Comparison of ENCODE assay signal across 9 mouse cellular contexts in genomic region chr12:82415690-82416364, GRCm38 (mm10).
DNase-seq lines count a peak whose midpoint lies in the region; ATAC-seq lines count a peak whose summit lies in the region.
"Had no signal": no experiment of that assay in that cellular context is flagged by ENCODE, and none has a peak within 500 bp of the region (broad histone marks: within the 10 kb centered on the region; RNA-seq: fewer than 3 reads in every experiment).

No protein-coding gene starts in this region.

- 80% methylated on average over 4 of the region's 4 CpGs for WGBS in neural tube, embryonic 15.5 days

- ATAC-seq in neural tube, embryonic 15.5 days (ENCODE audit: low FRiP score): no peak
- no peak for ATAC-seq in megakaryocyte-erythroid progenitor cell, adult 5-6 weeks (replicated peaks; ENCODE audit: low FRiP score, low TSS enrichment, poor library complexity, severe bottlenecking)

- no peaks in the 10 kb centered on the region for H3K9me3 ChIP-seq in neural tube, embryonic 15.5 days (replicated peaks)

- peaks cover 13% of the 10 kb centered on the region for H3K36me3 ChIP-seq in neural tube, embryonic 15.5 days

- no peak overlapping the region for H3K4me2 ChIP-seq in neural tube, embryonic 15.5 days

- H3K9ac ChIP-seq in neural tube, embryonic 15.5 days (replicated peaks): no peak overlapping the region

- peaks cover 4% of the 10 kb centered on the region; the same call in 1 of the 2 replicates for H3K4me1 ChIP-seq in neural tube, embryonic 15.5 days

- H3K27me3 ChIP-seq in neural tube, embryonic 15.5 days (replicated peaks): no peaks in the 10 kb centered on the region

- H3K4me3 ChIP-seq in neural tube, embryonic 15.5 days (replicated peaks): no peak overlapping the region
- H3K4me3 ChIP-seq: myocyte had no signal

- H3K27ac ChIP-seq in neural tube, embryonic 15.5 days (replicated peaks): no peak overlapping the region

- DNase-seq in layer of hippocampus, adult 9-11 months: peak; percentile 37
- DNase-seq in layer of hippocampus, adult 9-10 months (ENCODE audit: low spot score): no peak
- peak; percentile 47 for DNase-seq in brain, embryonic 18.5 days (ENCODE audit: low read depth, low spot score)
- DNase-seq in gastrocnemius, postnatal 25 days: peak; percentile 78
- peak; percentile 62 to 84 for DNase-seq in kidney, postnatal 25 days
- peak; percentile 71 for DNase-seq in testis, postnatal 14 days (ENCODE audit: low spot score)
